ENCODE assay signal across 11 mouse cellular contexts in the genomic region with DNA sequence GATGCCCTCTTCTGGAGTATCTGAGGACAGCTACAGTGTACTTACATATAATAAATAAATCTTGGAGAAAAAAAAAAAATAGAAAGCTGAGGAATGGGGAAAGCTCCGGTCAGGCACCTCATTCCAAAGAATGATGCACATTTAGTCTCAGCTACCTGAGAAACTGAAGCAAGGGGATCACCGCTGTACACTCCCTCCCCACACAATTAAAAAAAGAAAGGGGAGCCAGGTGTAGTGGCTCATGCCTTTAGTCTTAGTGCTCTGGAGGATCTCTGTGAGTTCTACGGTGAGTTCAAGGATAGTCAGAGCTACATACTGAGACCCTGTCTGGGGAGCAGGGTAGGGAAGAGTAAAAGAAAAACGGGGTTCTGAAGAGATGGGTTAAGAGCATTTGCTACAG. TPM values are rescaled to one million over a fixed set of nuclear protein-coding genes. Genes with fewer than 3 reads are reported as not detected.
A peak's percentile ranks its signal among the peaks of the same experiment; 100 is the strongest.
DNase-seq lines count a peak whose midpoint lies in the region; ATAC-seq and TF ChIP-seq lines count a peak whose summit lies in the region.
"Had no signal": no experiment of that assay in that cellular context is flagged by ENCODE, and none has a peak within 500 bp of the region (broad histone marks: within the 10 kb centered on the region; RNA-seq: fewer than 3 reads in every experiment).

No protein-coding gene starts in this region.

- no peaks in the 10 kb centered on the region for H3K27me3 ChIP-seq in intestine, embryonic 14.5 days (replicated peaks; ENCODE audit: control insufficient read depth, insufficient read depth, low read length)
- H3K27me3 ChIP-seq in intestine, embryonic 16.5 days (replicated peaks; ENCODE audit: control insufficient read depth, insufficient read depth, low read length) = no peaks in the 10 kb centered on the region
- H3K27me3 ChIP-seq in ES-Bruce4 (ENCODE audit: control insufficient read depth, insufficient read depth, low read length, poor library complexity, severe bottlenecking) = no peaks in the 10 kb centered on the region
- no peaks in the 10 kb centered on the region for H3K27me3 ChIP-seq in liver, embryonic 14.5 days (ENCODE audit: control insufficient read depth, insufficient read depth, low read length)
- H3K27me3 ChIP-seq: lung, embryonic 15.5 days had no signal

- no peak for TF ChIP-seq CTCF in ES-Bruce4 (IDR thresholded peaks at IDR 0.05; ENCODE audit: low read depth, low read length)
- TF ChIP-seq CTCF in liver, embryonic 14.5 days (IDR thresholded peaks at IDR 0.05; ENCODE audit: low read depth) = no peak

- no peak for TF ChIP-seq POLR2A in ES-Bruce4 (IDR thresholded peaks at IDR 0.05; ENCODE audit: insufficient read depth, low read length)

- H3K4me3 ChIP-seq in intestine, embryonic 14.5 days (ENCODE audit: low read depth, low read length) = no peak overlapping the region
- H3K4me3 ChIP-seq in intestine, embryonic 16.5 days (ENCODE audit: low read length) = no peak overlapping the region
- H3K4me3 ChIP-seq in ES-Bruce4 (ENCODE audit: low read depth, low read length) = no peak overlapping the region
- no peak overlapping the region for H3K4me3 ChIP-seq in liver, embryonic 14.5 days (ENCODE audit: insufficient read depth in 1 of 2, low read depth in 2 of 2, low read length in 2 of 2)
- H3K4me3 ChIP-seq: embryonic facial prominence, embryonic 12.5 days; lung, embryonic 15.5 days had no signal

- no peak overlapping the region for H3K4me2 ChIP-seq in intestine, embryonic 14.5 days (ENCODE audit: low read length)
- no peak overlapping the region for H3K4me2 ChIP-seq in intestine, embryonic 16.5 days (ENCODE audit: low read depth, low read length)
- peak overlapping the region; percentile 20; the same call in 1 of the 2 replicates for H3K4me2 ChIP-seq in liver, embryonic 14.5 days (ENCODE audit: low read depth)
- H3K4me2 ChIP-seq: embryonic facial prominence, embryonic 12.5 days; lung, embryonic 15.5 days; midbrain, embryonic 11.5 days had no signal

- no peaks in the 10 kb centered on the region for H3K36me3 ChIP-seq in intestine, embryonic 14.5 days (ENCODE audit: control insufficient read depth, insufficient read depth, low read length)
- H3K36me3 ChIP-seq in intestine, embryonic 16.5 days (ENCODE audit: control insufficient read depth, insufficient read depth, low read length) = no peaks in the 10 kb centered on the region
- H3K36me3 ChIP-seq in ES-Bruce4 (ENCODE audit: control insufficient read depth, insufficient read depth, low read length, poor library complexity, severe bottlenecking) = 0 out of 2 replicates have a peak, but pooled peaks cover 2% of the 10 kb centered on the region
- no peaks in the 10 kb centered on the region for H3K36me3 ChIP-seq in liver, embryonic 14.5 days (replicated peaks; ENCODE audit: control insufficient read depth, insufficient read depth, low read depth)
- H3K36me3 ChIP-seq: embryonic facial prominence, embryonic 12.5 days; lung, embryonic 15.5 days had no signal

- no peaks in the 10 kb centered on the region for H3K4me1 ChIP-seq in intestine, embryonic 14.5 days (replicated peaks; ENCODE audit: control insufficient read depth, insufficient read depth, low read length)
- H3K4me1 ChIP-seq in intestine, embryonic 16.5 days (ENCODE audit: control insufficient read depth, insufficient read depth, low read length) = no peaks in the 10 kb centered on the region
- H3K4me1 ChIP-seq in ES-Bruce4 (ENCODE audit: control insufficient read depth, insufficient read depth, low read length) = peaks cover 8% of the 10 kb centered on the region
- peaks cover 46% of the 10 kb centered on the region in 2 experiments for H3K4me1 ChIP-seq in liver, embryonic 14.5 days (replicated peaks; ENCODE audit: control insufficient read depth in 2 of 2, insufficient read depth in 2 of 2, low read length in 1 of 2)
- H3K4me1 ChIP-seq: embryonic facial prominence, embryonic 12.5 days; lung, embryonic 15.5 days had no signal

- no peak for TF ChIP-seq EP300 in ES-Bruce4 (IDR thresholded peaks at IDR 0.05; ENCODE audit: insufficient read depth, low read depth, low read length)
- TF ChIP-seq EP300 in liver, embryonic 14.5 days (IDR thresholded peaks at IDR 0.05; ENCODE audit: low read depth) = no peak

- no peak overlapping the region for H3K9ac ChIP-seq in intestine, embryonic 14.5 days (ENCODE audit: low read length)
- no peak overlapping the region for H3K9ac ChIP-seq in intestine, embryonic 16.5 days (ENCODE audit: low read depth, low read length)
- peak overlapping the region; percentile 80; the same call in 1 of the 2 replicates for H3K9ac ChIP-seq in ES-Bruce4 (ENCODE audit: low read depth, poor library complexity, severe bottlenecking)
- no peak overlapping the region for H3K9ac ChIP-seq in liver, embryonic 14.5 days (replicated peaks)
- H3K9ac ChIP-seq: embryonic facial prominence, embryonic 12.5 days; lung, embryonic 15.5 days had no signal

- DNase-seq in intestine, embryonic 14.5 days (ENCODE audit: low spot score) = no peak
- peak; percentile 29 for DNase-seq in 3134 (ENCODE audit: extremely low read depth, insufficient read length, low spot score)
- no peak for DNase-seq in liver, embryonic 14.5 days (ENCODE audit: low read depth in 3 of 3, low spot score in 3 of 3)
- DNase-seq in adrenal gland, postnatal 14 days = no peak
- DNase-seq in cerebellum, adult 9-10 months = no peak

- no peaks in the 10 kb centered on the region for H3K9me3 ChIP-seq in intestine, embryonic 14.5 days (ENCODE audit: control insufficient read depth, low read length)
- no peaks in the 10 kb centered on the region for H3K9me3 ChIP-seq in intestine, embryonic 16.5 days (ENCODE audit: control insufficient read depth, low read length)
- H3K9me3 ChIP-seq in ES-Bruce4 (replicated peaks; ENCODE audit: control insufficient read depth, insufficient read depth, low read length, poor library complexity, severe bottlenecking) = no peaks in the 10 kb centered on the region
- H3K9me3 ChIP-seq in liver, embryonic 14.5 days (ENCODE audit: control insufficient read depth, low read length) = no peaks in the 10 kb centered on the region
- H3K9me3 ChIP-seq: embryonic facial prominence, embryonic 12.5 days; lung, embryonic 15.5 days had no signal

- ATAC-seq in intestine, embryonic 14.5 days (replicated peaks; ENCODE audit: low FRiP score, low TSS enrichment, low read depth) = 0 out of 2 replicates have a peak, but pooled peaks have one; percentile 5
- ATAC-seq in intestine, embryonic 16.5 days = no peak
- no peak; the same call in none of the 2 replicates for ATAC-seq in liver, embryonic 14.5 days (ENCODE audit: insufficient read depth)

- H3K27ac ChIP-seq in intestine, embryonic 14.5 days (ENCODE audit: low read depth) = no peak overlapping the region
- H3K27ac ChIP-seq in intestine, embryonic 16.5 days (ENCODE audit: low read length) = no peak overlapping the region
- H3K27ac ChIP-seq in ES-Bruce4 (ENCODE audit: insufficient read depth, low read length) = peak overlapping the region; percentile 80
- peak overlapping the region; percentile 57 for H3K27ac ChIP-seq in liver, embryonic 14.5 days
- H3K27ac ChIP-seq: embryonic facial prominence, embryonic 12.5 days; kidney, postnatal 0 days; lung, embryonic 15.5 days had no signal

- whole genome bisulfite sequencing in intestine, embryonic 14.5 days = 52% methylated on average over 4 of the region's 4 CpGs
- WGBS in intestine, embryonic 16.5 days = 57% methylated on average over 4 of the region's 4 CpGs
- 45% methylated on average over 4 of the region's 4 CpGs for WGBS in liver, embryonic 14.5 days (ENCODE audit: insufficient replicate concordance)

RNA-seq across cellular contexts. Expression of a gene that starts 22.6 kb away (rescaled TPM):
- polyA plus RNA-seq in intestine, embryonic 14.5 days (2014; fragmentation: Nextera tagmentation; extraction: Ambion mirVana) = 45.4 and 50.2 TPM in 2 replicates
- 16.1 and 19.1 TPM in 2 replicates for polyA plus RNA-seq in intestine, embryonic 16.5 days (2015; fragmentation: Nextera tagmentation; extraction: Ambion mirVana)
- 339 and 341 TPM in 2 replicates for polyA plus RNA-seq in ES-Bruce4 (2011; ENCODE audit: insufficient read depth, insufficient read length, low read depth, missing spikeins)
- polyA plus RNA-seq in liver, embryonic 14.5 days (2012; rRNA removed) = 37.6 and 57.5 TPM in 2 replicates
- polyA plus RNA-seq in liver, embryonic 14.5 days (2014; fragmentation: Nextera tagmentation; extraction: Ambion mirVana) = 35.5 and 41.9 TPM in 2 replicates
- 104 and 117 TPM in 2 replicates for total RNA-seq in adrenal gland, postnatal 14 days (2021)

Comparison
In these comparisons a context has a peak if more than half of its experiments do, and no peak if none do; other contexts are left out.
1. H3K27ac ChIP-seq: peak in ES-Bruce4 (single experiment) and liver, embryonic 14.5 days (single experiment); none in intestine, embryonic 14.5 days (single experiment) and intestine, embryonic 16.5 days (single experiment).